Mouse (Mus musculus) megakaryocyte-erythroid progenitor cell, adult 5-6 weeks (primary cell): ENCODE results near the gene Ubl4b. TPM values are rescaled to one million over a fixed set of nuclear protein-coding genes. Genes with fewer than 3 reads are reported as not detected.

Experiments used
- ATAC-seq: replicated peaks from 2 replicates; pipeline ENCODE4 v1.8.0; 2016; ENCODE audit warnings: mild to moderate bottlenecking, inconsistent platforms; ENCODE audit not compliant: severe bottlenecking, poor library complexity, low FRiP score, low TSS enrichment
- total RNA-seq, 2 experiments: library from RNA; stranded (forward) in 1 of 2; stranded (reverse) in 1 of 2; fragments of 200-1000, 215-1000 nt in 1 of 2; fragments of >200 nt in 1 of 2; fragmentation: Nextera tagmentation in 1 of 2; gene quantifications; 2 replicates each; pipeline ENCODE4 v1.2.3; 2014 to 2017

The Ubl4b gene
- total RNA-seq, 2 experiments from 2014 or later, result not detected

DNA sequence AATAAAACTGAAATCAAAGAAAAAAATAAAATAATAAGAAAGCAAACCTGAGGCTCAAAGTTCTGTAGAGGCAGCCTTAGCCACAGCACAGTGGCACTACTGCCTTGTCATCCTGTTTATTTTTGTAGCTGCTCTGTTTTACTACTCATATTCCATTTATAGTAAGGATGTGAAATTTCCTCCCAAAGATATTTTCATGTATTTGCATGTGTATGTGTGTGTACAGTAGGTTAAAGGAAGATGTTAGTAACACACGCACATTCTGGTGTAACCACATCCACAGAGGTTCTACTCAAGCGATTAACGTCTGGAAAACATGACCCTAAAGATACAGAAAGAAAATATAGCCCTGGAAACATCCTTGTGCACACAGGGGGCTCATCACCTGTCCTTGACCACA, 21.9 kb upstream of the Ubl4b start:
- ATAC-seq, result no peak

DNA sequence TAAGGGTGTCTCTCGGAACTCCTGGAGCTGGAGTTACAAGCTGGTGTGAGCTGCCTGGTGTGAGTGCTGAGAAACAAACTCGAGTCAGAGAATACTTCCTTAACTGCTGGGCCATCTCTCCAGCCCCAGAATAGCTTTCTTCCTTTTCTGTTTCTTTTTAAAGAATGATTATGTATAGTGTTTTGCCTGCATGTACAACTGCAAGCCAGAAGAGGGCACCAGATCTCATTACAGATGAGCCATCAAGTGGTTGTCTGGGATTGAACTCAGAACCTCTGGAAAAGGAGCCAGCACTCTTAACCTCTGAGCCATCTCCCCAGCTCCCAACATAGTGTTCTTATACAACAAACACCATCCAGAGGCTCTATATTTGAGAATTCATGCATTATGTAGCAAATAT, 16.3 kb upstream of the Ubl4b start:
- ATAC-seq, result 0 out of 2 replicates have a peak, but pooled peaks have one; percentile 47

DNA sequence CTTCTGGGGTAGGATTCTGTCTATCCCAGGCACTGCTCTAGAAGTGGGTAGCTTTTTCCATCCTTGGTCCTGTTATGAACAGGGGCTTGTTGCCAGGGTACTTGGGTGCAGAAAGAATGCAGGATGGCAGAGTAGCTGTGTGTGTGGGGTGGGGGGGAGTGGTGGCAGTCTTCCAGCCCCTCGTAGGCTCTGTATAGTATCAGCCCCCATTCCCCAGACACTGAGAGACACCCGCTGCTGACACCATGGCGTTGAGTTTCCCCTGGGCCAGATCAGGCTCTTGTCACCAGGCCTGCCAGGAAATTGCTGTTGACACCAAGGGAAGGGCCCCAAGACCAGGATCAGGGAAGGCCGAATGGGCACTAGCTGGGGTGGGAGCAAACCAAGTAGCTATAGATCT, 13.8 kb upstream of the Ubl4b start:
- ATAC-seq, result no peak

DNA sequence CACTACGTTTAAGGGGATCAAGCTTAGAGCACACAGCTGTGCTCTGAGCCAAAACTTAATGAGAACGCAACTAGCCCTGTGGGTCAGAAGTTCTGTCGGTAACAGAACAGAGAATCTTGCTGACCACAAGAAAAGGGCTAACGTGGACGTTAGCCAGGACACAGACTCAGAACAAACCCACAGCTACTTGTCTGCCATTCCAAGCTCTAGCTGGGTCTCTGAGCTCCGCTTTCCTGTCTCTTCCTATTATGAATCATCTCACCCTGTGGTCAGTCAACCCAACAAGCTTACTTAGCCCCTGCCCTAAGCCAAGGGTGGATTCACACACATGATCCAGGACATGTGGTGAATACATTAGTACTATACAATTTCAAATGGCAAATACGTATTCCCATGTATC, 12.9 kb upstream of the Ubl4b start:
- ATAC-seq, result no peak

DNA sequence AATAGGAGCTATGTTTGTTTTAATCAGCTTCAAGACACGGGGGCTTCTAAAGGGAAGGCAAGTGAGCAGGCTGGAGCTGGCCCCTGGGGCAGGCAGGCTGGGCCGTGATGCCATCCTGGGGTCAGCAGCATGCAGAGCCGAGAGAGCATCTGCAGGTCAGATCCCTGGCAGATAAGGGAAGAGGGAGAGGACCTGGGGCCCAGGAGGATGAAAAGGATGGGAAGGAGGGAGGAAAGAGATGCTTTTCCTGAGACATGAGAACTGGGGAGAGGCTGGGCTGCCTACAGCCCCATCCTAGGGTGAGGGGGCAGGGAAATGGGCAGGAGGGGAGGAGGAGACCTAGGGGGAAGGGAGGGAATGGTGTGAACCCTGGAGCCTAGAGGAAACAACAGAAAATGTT, 10.5 kb upstream of the Ubl4b start:
- no peak for ATAC-seq

DNA sequence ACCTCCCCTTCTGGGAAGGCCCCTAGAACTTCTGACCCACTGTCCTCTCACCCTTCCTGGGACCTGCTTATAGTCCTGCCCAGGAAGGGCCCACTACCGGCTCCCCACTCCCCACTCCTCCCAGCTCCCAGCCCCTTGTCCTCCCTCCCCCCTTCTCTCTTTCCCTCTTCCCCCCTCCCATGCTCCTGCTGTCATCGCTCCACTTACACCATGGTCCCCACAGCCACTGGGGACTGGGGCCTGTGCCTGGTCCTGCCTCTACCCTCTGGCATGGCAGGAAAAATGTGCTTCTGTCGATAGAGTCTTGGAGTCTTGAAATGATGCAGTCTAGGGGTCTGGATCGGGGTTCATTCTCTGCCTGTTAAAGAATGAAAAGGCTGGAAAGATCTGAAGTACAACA, 9.0 kb upstream of the Ubl4b start:
- ATAC-seq, result no peak

DNA sequence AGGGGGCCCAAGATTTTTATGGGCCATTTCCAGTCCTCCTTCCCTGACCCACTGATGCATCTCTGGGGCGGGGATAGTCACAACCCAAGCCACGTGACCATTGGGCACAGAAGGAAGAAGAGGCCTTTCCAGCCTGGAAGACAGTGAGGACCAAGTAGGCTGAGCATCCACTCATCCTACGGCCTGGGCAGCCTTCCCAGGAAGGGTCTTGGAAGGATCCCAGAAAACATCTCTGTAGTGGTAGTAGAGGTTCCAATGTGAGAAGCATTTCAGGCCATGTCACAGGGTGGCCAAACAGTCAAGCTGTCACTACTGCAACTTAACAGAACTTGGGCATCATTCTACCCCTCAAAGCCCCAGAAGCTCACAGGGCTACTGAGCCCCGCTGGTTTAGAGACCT, 7.7 kb upstream of the Ubl4b start:
- ATAC-seq, result no peak

DNA sequence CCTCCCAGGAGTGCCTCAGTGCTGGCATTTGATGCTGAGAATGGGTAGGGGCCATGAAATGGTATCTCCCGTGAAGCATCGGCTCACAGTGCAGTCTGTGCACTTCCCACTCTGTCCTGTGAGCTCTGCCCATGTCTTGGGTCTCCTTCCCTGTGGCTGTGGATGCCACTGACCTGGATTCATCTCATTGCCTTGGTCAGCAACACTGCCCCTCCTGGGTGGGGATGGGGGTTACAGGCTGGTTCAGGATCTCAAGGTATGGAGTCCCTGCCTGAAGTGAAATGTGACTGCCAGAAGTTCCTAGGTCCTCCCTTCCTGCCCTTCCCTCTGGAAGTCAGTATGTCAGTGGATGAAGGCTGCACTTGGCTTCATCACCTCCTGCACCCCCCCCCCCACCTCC, 7.2 kb upstream of the Ubl4b start:
- ATAC-seq, result no peak

DNA sequence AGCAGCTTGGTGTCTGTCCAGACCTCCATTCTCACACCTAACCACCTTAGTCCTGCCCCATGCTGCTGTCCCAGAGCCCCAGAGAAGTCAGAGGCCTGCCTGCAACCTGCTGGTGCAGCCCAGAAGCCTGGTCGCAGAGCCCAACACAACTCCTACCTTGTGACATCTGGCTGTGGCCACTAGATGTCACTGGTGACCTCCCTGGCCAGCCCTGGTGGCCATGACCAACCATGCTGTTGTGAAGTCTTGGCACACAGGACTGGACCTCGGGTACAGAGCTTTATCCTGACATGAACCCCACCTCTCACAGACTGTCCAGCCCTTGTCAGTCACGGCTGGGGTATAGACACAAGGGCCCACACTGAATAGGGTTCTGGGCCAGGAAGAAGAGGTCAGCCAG, 4.3 kb upstream of the Ubl4b start:
- ATAC-seq, result peak; percentile 90

DNA sequence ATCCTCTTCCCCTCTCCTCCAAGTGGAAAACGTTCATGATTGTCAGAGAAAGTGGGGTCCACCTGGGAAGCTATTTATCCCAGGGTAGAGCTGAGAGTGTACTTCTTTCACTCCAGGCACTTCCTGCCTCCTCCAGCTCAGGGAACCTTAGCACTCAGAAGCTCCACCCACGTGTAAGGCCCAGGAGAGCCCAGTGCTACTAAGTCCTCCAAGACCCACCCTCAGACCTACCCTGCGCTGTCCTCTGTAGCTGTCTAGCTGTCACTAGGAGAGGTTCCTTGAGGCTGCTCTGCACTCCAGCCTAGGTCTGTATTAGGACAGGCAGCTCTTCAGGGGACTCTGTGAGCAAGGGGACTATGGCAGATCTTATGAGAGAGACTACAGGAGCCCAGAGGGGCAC, 3.9 kb upstream of the Ubl4b start:
- ATAC-seq, result peak; percentile 29

DNA sequence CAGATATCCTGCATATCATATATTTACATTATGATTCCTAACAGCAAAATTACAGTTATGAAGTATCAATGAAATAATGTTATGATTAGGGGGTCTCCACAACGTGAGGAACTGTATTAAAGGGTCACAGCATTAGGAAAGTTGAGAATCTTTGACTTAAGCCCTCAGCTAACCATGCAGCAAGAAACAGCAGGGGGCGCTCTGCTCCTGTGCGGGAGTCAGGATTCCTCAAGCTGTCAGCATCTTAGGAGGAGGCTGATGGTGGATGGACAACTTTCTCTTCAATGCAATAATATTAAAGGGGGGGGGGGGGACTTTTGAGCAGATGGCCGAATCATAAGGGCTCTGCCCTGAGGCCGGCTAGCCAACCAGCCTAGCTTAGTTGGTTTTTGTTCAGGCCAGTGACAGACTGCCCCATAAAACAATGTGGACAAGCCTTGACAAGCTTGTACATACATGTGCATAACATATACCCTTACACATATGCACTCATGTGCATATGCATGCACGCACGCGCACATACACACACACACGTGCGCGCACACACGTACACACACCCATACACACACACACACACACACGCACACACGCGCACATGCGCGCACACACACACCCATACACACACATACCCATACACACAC, 4.3 kb downstream of the Ubl4b start:
- no peak; the same call in 1 of the 2 replicates for ATAC-seq

DNA sequence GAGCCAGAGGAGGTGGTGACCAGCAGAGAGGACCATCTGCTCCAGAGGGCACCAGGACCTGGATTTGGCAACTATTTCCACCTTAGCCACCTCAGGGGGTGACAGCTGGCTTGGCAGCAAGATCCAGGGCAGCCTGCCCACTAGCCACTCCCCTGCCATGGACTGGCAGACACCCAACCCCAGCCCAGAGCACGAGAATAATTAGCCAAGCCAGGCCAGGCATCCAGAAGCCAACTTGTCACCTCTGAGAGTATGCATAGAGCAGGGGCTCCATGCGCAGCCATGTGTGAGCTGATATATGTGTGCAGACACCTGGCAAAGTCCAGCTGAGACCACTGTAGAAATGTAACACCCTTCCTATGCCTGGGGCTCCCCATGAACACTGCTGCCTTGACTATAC, 7.9 kb downstream of the Ubl4b start:
- no peak for ATAC-seq

DNA sequence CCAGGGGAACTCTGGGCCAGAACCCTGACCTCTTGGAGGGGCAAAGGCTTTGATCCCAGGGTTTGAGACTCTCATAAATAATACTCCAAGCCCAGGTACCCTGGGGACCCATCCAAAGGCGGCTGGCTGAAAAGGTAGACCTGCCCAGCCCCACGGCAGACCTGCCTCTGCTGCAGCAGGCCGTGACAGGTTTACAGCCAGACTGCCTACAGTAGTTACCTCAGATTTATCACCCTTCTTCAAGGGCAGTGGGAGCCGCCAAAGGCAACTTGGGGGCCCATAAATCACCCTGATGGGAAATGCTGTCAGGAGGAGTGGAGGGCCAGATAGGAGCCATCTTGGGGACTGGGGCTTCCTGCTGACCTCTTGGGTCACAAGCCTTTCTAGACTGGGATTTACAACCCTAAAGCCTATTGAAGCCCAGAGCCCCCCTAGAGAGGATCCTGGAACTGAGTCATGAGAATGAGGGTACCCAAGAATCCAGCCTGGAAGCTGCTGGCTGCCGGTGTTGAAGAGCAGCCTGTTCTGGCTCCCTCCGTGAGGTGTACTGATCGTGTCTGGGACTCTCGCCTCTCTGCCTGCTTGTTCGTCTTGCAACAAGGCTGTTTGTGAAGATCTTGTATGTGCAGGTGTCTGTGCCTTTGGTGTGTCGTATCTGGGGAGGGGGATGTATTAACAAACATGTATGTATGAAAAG, 9.0 kb downstream of the Ubl4b start:
- no peak for ATAC-seq

DNA sequence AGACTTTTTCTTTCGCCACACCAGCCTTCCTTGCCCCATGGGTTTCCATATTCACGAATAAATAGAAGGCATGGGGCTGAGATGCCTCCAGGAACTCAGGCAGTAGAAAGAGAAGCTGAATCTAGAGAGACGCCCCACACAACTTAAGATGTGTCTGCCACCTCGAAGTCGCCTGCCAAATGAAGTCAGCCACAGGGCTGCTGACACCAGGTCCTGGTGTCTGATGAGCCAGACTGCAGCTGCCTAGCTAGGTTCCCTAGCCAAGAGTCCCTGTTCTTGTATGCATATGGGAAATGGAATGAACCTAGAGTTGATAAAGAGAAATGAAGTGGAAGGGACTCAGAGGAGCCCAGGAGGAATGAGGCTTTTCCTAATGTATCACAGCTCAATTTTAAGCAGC, 9.6 kb downstream of the Ubl4b start:
- no peak for ATAC-seq

DNA sequence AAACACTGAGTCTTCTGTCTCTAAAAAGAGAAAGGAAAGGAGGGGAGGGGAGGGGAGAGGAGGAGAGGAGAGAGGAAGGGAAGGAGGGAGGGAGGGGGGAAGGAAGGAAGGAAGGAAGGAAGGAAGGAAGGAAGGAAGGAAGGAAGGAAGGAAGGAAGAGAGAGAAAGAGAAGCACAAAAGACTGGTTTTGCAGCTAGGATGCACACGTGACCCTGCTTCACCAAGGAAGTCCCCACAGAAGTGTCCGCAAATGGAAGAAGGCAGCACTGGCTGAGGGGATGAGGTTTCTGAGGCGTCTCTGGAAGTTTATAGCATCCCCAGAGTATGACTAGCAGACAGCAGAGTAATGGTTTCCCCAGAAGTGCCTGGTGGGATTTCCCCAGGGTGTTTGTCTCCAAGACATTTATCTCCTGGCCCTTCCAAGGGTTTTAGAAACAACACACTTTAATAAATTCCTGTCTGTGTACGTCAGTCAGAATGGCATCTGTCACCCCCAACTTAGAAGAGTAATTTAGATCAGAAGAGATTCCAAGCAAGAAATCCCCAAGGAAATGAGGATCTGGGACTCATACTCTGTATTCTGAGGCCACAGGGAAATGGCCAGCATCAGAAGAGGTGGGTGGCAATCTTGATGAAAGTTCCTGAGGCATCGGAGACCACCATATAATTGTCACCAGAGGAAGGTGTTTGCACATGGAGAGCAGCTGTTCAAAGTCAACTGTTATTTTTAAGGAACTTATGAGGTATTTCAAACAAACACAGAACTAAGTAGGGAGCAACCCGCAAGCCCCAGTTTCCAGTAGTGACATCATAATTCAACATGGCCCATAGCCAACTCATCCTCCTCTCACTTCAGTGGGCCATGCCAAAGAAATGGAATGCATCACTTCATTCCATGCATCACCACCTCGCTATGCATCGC, 11.5 kb downstream of the Ubl4b start:
- ATAC-seq, result no peak

DNA sequence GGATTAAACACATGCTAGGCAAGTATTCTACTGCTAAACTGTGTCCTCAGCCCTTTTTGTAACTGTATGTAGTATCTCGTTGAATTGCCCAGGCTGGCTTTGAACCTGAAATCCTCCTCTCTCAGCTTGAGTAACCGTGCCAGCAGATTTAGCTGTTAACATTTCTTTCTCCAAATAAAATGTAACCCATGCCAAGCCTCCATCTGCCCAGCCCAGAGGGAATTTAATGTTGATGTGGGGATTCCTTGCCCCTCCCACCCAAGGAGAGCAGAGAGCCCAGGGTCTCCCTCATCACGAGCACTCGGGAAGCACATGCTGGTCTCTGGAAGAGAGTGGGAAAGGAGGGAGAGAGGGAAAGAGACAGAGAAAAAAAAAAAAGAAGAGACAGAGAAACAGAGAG, 12.3 kb downstream of the Ubl4b start:
- ATAC-seq, result no peak

DNA sequence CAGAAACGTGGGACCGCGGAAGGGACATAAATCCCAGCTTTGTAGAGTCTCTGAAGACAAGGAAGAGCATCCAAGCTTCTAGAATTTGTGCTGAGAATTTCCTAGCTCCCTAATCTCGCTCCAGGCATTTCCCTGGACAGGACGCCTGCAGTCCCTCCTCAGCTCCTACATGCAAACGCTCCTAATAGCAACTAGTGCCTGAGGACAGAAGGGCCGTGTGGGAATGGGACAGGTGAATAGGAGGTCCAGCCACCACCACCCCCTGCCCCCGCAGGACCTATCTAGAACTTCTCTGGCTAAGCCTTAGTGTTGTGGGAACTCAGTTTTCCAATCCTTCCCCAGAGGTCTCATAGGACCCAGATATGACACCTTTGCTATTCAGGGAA, 17.4 kb downstream of the Ubl4b start:
- ATAC-seq, result no peak

DNA sequence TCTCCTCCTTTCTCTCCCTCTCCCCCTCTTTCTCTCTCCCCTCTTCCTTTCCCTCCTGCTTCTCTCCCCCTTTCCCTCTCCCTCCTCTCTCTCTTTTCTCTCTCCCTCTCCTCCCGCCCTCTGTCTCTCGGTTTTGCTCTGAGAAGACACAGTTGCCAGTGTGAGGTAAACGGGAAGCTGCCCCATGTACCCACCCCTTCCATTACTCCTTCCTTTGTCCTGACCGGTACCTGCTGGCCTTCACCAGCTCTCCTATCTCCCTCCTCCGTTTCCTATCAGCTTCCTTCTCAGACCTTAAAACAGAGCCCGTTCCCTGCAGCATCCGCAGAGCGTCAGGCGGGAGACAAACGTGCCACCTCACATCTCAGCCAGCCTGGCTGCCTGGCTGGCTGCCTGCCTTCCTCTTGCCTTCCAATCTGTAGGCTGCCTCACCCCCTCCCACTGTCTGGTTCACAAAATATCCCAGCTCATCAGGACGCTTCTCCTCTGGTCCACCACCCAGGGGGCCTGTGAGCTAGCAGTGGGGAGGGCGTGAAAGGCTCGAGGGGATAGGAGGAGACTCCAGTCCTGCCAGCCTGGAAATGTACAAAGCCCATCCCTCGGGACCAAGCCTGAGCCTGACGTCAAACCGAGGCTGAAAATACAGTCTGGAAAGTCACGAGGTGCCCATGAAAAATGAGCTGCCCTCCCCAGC, 17.9 kb downstream of the Ubl4b start:
- ATAC-seq, result no peak

DNA sequence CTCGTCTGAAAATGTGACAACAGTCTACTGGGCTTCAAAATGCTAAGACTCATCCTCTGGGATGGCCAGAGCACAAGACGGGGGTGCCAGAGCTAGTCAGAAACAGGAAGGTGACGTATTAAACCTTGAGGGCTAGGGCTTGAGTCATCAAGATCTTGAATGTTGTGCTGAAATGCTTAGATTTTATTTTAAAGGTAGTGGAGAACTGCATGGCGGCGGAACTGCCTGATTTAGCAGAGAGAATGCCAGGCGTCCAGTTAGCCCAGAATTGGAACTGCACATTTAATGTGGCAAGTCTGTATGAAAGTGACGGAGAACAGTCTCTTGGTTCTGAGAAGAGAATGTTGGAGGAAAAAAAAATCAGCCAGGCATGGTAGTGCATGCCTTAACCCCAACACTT, 19.9 kb downstream of the Ubl4b start:
- no peak for ATAC-seq

DNA sequence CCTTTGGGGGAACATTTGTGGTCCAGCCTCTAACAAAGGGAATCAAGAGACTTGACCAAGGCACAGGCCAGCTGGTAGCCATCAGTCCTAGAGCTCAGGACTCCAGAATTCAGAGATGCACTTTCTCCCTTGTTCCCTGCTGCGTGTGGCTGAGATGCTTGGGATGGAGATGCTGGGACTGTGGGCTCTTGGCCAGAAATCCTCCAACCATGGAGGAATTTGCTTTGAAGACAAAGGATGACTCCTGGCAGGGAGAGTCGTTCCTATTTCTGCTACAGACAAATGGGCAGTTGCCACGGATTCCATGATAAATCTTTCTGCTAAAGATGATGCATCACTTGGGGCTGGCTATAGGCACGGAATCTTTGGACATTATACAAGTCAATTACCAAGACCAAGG, 21.3 kb downstream of the Ubl4b start:
- ATAC-seq, result no peak
